Mouse (Mus musculus) limb, embryonic 13.5 days (tissue): ENCODE measurements around the gene Tcp10c. TPM values are rescaled to one million over a fixed set of nuclear protein-coding genes. Genes with fewer than 3 reads are reported as not detected.

ENCODE experiments used
- polyA plus RNA-seq: library from polyadenylated mRNA; unstranded; fragments of >200 nt; fragmentation: Nextera tagmentation; extraction: Ambion mirVana; gene quantifications from 2 replicates; pipeline ENCODE4 v1.2.1, GENCODE M21; 2015

The Tcp10c gene
- polyA plus RNA-seq, 1 experiment from 2014 or later, result not detected

Other genes starting within 250 kb of the Tcp10c start
- 0.09 TPM in 1 of 2 replicates, not detected in the other for gene Unc93a, start 222.8 kb upstream of the Tcp10c start, polyA plus RNA-seq
- not detected in 2 replicates for gene Smok2a, start 133.4 kb upstream of the Tcp10c start, polyA plus RNA-seq
- gene Smok2b, start 124.3 kb upstream of the Tcp10c start, polyA plus RNA-seq, result not detected in 2 replicates